Mouse (Mus musculus): Measurements from ENCODE around the gene Psg26. TPM values are rescaled to one million over a fixed set of nuclear protein-coding genes. Genes with fewer than 3 reads are reported as not detected.
"Not testable (repeated sequence)": the region's sequence is repeated elsewhere in the genome, so short reads cannot be mapped to it uniquely, and the experiment has no call there.

The Psg26 gene
- not detected for total RNA-seq (2021)
- long read RNA-seq, experiment 1, result 0 reads
- long read RNA-seq, experiment 2, result 0 reads

DNA sequence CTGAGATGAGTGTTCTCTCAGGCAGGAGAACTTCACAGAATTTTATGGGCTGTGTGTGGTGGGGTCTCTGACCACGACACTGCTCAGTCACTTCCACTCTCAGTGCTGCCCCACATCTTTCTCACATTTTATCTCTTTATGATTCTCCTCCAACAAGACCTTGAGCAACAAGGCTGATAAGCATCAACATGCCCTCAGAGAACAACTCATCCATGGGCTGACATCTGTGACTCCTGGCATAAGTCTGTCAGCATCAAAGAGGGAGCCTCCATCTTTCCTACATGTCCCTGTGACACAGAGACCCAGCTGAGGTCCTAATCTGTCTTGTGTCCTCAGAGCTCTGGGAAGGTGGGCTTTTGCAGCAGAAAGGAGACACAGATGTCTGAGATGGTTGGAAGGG, at the start of gene Psg26:
Gene Psg26, minus strand, starts transcription at position 101 of the 400 bp plus-strand sequence.
- no peak for DNase-seq (ENCODE audit: low spot score in 2 of 2)

DNA sequence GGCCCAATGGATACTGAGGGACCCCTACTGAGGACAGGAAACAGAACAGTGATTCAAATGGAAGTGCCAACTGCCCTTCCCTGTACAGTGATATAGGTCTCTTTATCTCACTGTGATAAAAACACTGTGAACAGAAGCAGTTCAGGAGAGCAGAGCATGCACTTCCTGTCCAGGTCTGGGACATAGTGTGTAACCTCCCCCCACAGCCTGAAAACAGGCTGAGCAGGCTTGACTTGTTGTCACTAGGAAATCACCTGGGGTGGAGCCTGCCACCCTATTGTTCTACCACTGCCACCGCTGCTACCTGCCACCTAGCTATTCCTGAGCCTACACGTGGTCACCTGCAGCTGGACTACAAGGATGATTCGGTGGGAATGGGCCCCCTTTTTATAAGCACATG, 49.4 kb upstream of the Psg26 start:
- no peak for DNase-seq (ENCODE audit: low spot score in 2 of 2)

DNA sequence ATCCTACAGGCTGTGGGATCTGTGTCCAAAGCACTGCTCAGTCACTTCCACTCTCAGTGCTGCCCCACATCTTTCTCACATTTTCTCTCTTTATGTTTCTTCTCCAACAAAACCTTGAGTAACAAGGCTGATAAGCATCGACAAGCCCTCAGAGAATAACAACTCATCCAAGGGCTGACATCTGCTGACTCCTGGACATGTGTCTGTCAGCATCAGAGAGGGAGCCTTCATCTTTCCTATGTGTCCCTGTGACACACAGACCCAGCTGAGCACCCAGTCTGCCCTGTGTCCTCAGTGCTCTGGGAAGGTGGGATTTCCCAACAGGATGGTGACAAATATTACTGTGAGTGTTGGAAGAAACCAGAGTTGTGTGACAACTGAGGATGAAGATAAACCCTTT, 48.2 kb upstream of the Psg26 start, which contains the start of gene Psg25:
Gene Psg25, minus strand, starts transcription at position 101 of the 400 bp plus-strand sequence.
- no peak for DNase-seq (ENCODE audit: low spot score in 2 of 2)

DNA sequence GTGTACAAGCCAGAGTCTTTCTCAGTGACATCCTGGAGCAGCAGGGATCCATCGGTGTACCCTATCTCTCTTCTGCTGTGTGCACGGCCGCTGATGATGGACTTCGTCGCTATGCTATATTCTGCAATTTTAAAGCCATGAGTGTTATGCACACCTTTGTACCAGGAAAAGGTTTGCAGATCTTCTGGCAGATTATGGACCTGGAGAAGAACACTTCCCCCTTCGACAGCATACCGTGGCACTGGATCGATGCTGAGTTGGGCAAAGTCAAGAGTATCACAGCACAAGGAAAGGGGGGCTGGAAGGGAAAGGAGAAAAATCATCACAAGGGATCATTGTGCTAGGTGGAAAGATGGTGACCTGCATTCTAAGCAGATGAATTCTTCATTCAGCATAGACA, 40.7 kb upstream of the Psg26 start:
- no peak for DNase-seq (ENCODE audit: low spot score in 2 of 2)

DNA sequence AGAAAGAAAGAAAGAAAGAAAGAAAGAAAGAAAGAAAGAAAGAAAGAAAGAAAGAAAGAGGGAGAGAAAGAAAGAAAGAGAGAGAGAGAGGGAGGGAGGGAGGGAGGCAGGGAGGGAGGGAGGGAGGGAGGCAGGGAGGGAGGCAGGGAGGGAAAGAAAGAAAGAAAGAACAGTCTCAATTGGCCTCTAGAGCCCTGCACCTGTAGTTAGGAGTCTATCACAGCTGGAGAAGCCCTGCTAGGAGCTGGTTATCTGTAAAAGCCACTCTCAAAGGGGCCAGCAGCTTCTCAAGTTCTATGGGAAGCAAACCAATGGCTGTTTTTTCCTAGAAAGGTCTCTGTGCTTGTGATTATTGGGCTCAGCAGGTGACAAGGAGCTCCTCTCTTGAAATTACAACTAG, 28.9 kb upstream of the Psg26 start:
- not testable (repeated sequence) for DNase-seq (ENCODE audit: low spot score in 2 of 2)

DNA sequence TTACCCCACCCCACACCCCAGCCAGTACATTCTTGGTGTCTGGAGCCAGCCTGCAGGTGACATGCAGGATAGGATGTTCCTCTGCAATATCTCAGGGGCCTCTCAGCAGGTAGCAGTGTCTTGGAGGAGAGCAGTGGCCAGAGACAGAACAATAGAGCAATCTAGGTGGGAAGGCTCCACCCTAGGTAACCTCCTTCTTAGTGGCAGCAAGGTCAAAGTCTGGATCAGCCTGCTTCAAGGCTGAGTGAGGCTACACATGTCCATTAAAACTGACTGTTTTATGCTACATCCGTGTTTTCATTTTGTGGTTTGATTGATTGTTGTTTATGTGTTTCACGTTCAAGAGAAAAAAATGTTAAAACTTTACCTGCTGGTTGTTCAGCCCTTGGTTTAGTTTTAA, 28.4 kb upstream of the Psg26 start:
- not testable (repeated sequence) for DNase-seq (ENCODE audit: low spot score in 2 of 2)

DNA sequence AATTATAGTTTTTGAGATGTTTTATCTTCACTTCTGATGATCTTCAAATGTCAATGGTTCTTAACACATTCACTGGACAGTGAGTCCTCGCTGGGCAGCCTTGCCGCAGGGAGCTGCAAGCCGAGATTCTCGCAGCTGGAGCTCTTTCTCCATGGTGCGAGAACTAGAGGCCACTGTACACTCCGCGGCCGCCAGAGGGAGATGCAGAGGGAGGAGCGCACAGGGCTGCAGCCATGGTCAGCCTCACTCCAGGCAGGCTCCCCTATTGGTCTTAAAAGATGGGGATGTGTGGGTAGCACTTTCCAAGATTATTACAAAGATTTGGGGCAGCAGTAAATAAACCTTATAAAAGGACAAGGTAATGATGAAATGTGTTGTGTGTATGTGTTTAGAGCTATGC, 27.5 kb upstream of the Psg26 start:
- no peak for DNase-seq (ENCODE audit: low spot score in 2 of 2)

DNA sequence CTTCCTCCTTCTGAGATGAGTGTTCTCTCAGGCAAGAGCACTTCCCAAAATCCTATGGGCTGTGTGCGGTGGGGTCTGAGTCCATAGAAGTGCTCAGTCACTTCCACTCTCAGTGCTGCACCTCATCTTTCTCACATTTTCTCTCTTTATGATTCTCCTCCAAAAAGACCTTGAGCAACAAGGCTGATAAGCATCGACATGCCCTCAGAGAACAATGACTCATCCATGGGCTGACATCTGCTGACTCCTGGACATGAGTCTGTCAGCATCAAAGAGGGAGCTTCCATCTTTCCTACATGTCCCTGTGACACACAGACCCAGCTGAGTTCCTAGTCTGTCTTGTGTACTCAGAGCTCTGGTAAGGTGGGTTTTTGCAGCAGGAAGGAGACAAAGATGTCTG, 52.0 kb downstream of the Psg26 start, which contains the start of gene Psg28:
Gene Psg28, minus strand, starts transcription at position 101 of the 400 bp plus-strand sequence.
- not testable (repeated sequence) for DNase-seq (ENCODE audit: low spot score in 2 of 2)

Other genes starting within 250 kb of the Psg26 start
- not detected for gene Mill1, start 238.8 kb downstream of the Psg26 start, total RNA-seq (2021)
- not detected for gene Psg18, start 129.2 kb downstream of the Psg26 start, total RNA-seq (2021)
- not detected for gene Psg28, start 52.1 kb downstream of the Psg26 start, total RNA-seq (2021)
- not detected for gene Psg25, start 48.1 kb upstream of the Psg26 start, total RNA-seq (2021)
- gene Psg27, start 83.1 kb upstream of the Psg26 start, total RNA-seq (2021), result not detected
- not detected for gene Psg23, start 132.3 kb upstream of the Psg26 start, total RNA-seq (2021)
- gene Psg21, start 172.5 kb upstream of the Psg26 start, total RNA-seq (2021), result not detected
- not detected for gene Psg20, start 202.0 kb upstream of the Psg26 start, total RNA-seq (2021)
- gene Psg22, start 233.9 kb upstream of the Psg26 start, total RNA-seq (2021), result not detected

Measured in adrenal gland, adult 18-20 months (tissue).